Mouse (Mus musculus) olfactory bulb, adult 2 months (tissue): ENCODE measurements around the gene Dhrs9.

Experiments
- CTCF ChIP-seq: fragments of 200-500 bp; IDR thresholded peaks from 2 replicates; pipeline ENCODE4 v1.5.1; 2012; ENCODE audit warnings: low read depth, mild to moderate bottlenecking, low read length, moderate library complexity; ENCODE audit not compliant: insufficient read depth
- POLR2A ChIP-seq: fragments of 200-500 bp; IDR thresholded peaks from 2 replicates; pipeline ENCODE4 v1.6.1; 2012; ENCODE audit warnings: mild to moderate bottlenecking, low read depth, low read length, moderate library complexity; ENCODE audit not compliant: insufficient read depth

DNA sequence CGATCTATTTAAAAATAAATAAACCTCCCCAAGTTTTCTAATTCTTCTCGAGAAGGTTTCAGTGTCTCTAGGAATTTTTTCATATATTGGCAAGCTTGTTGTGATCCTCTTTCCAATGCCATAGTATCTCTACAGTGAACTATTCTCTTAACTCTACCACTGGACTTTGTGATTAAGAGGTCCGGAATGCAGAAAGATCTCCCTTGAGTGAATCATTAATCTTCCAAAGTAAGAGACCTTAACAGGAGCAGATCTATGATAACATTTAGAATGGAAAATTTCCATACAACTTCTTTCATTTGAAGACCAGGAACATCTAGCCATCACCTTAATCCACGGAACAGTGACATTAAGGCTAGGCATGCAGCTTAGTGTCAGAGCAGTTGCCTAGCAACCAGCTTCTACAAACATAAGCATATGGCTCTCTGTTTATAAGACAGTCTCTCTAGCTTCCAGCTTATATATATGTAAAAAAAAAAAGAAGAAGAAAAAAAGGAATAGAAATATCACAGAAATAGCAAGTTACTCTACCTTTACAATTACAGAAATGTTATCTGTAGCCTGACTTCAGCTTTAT, 65.7 kb downstream of the Dhrs9 start:
- TF ChIP-seq POLR2A (no peak), CTCF (no peak)
